In genomic region chr17:58773595-58773994, GRCm38 (mm10) we compare ENCODE assay signal across 22 mouse cellular contexts.
DNase-seq lines count a peak whose midpoint lies in the region; ATAC-seq lines count a peak whose summit lies in the region.
"Had no signal": no experiment of that assay in that cellular context is flagged by ENCODE, and none has a peak within 500 bp of the region (broad histone marks: within the 10 kb centered on the region; RNA-seq: fewer than 3 reads in every experiment).

No protein-coding gene starts in this region.

- H3K4me2 ChIP-seq in embryonic facial prominence, embryonic 11.5 days (ENCODE audit: low read depth, low read length), result no peak overlapping the region
- no peak overlapping the region for H3K4me2 ChIP-seq in embryonic facial prominence, embryonic 14.5 days (ENCODE audit: low read depth, low read length)
- H3K4me2 ChIP-seq: embryonic facial prominence, embryonic 12.5 days; forebrain, embryonic 13.5 days; heart, embryonic 13.5 days; hindbrain, embryonic 12.5 days had no signal

- no peaks in the 10 kb centered on the region for H3K9me3 ChIP-seq in embryonic facial prominence, embryonic 11.5 days (replicated peaks; ENCODE audit: control insufficient read depth, low read length)
- H3K9me3 ChIP-seq in embryonic facial prominence, embryonic 10.5 days, result no peaks in the 10 kb centered on the region
- H3K9me3 ChIP-seq in embryonic facial prominence, embryonic 14.5 days (ENCODE audit: control insufficient read depth, low read length), result no peaks in the 10 kb centered on the region
- H3K9me3 ChIP-seq: embryonic facial prominence, embryonic 12.5 days; forebrain, embryonic 13.5 days; heart, embryonic 13.5 days; hindbrain, embryonic 12.5 days had no signal

- H3K9ac ChIP-seq in embryonic facial prominence, embryonic 11.5 days (replicated peaks; ENCODE audit: low read length), result no peak overlapping the region
- H3K9ac ChIP-seq in embryonic facial prominence, embryonic 14.5 days (ENCODE audit: low read depth, low read length), result no peak overlapping the region
- H3K9ac ChIP-seq: embryonic facial prominence, embryonic 12.5 days; forebrain, embryonic 13.5 days; forebrain, postnatal 0 days; heart, embryonic 13.5 days; hindbrain, embryonic 12.5 days had no signal

- no peak overlapping the region for H3K27ac ChIP-seq in embryonic facial prominence, embryonic 11.5 days (replicated peaks; ENCODE audit: low read depth, low read length)
- H3K27ac ChIP-seq in embryonic facial prominence, embryonic 10.5 days (replicated peaks), result no peak overlapping the region
- H3K27ac ChIP-seq in embryonic facial prominence, embryonic 14.5 days (replicated peaks; ENCODE audit: low read depth, low read length), result no peak overlapping the region
- H3K27ac ChIP-seq: embryonic facial prominence, embryonic 12.5 days; forebrain, embryonic 13.5 days; heart, embryonic 13.5 days; hindbrain, embryonic 12.5 days had no signal

- H3K4me1 ChIP-seq in embryonic facial prominence, embryonic 11.5 days (ENCODE audit: control insufficient read depth, insufficient read depth, low read length), result no peaks in the 10 kb centered on the region
- H3K4me1 ChIP-seq in embryonic facial prominence, embryonic 10.5 days, result no peaks in the 10 kb centered on the region
- H3K4me1 ChIP-seq in embryonic facial prominence, embryonic 14.5 days (ENCODE audit: control insufficient read depth, insufficient read depth, low read length), result no peaks in the 10 kb centered on the region
- H3K4me1 ChIP-seq: embryonic facial prominence, embryonic 12.5 days; forebrain, embryonic 13.5 days; heart, embryonic 13.5 days; hindbrain, embryonic 12.5 days had no signal

- H3K4me3 ChIP-seq in embryonic facial prominence, embryonic 11.5 days (ENCODE audit: low read depth, low read length), result no peak overlapping the region
- H3K4me3 ChIP-seq in embryonic facial prominence, embryonic 10.5 days, result no peak overlapping the region
- H3K4me3 ChIP-seq in embryonic facial prominence, embryonic 14.5 days (ENCODE audit: low read depth, low read length), result no peak overlapping the region
- H3K4me3 ChIP-seq: embryonic facial prominence, embryonic 12.5 days; forebrain, embryonic 13.5 days; heart, embryonic 13.5 days; hindbrain, embryonic 12.5 days had no signal

- peak; percentile 11 for DNase-seq in embryonic facial prominence, embryonic 11.5 days (ENCODE audit: low spot score)
- no peak for DNase-seq in embryonic facial prominence, embryonic 10.5 days (ENCODE audit: low spot score)
- DNase-seq in kidney, adult 11 months, result peak; percentile 2
- DNase-seq in kidney, adult 9 months, result no peak
- DNase-seq in 3T3-L1 (ENCODE audit: low read depth, low spot score), result peak; percentile 6
- peak; percentile 5 for DNase-seq in embryonic facial prominence, embryonic 14.5 days (ENCODE audit: low spot score)
- no peak for DNase-seq in adrenal gland, postnatal 4 days (ENCODE audit: low spot score in 2 of 2)
- no peak for DNase-seq in right cerebral cortex, postnatal 25 days
- DNase-seq: adrenal gland, adult 8-10 months; cerebellum, adult 11-12 months; cerebellum, adult 9-10 months; cerebellum, postnatal 25 days; forebrain, postnatal 0 days; gastrocnemius, postnatal 14 days; heart, postnatal 14 days; kidney, adult 18-20 months had no signal

- no peak for ATAC-seq in embryonic facial prominence, embryonic 11.5 days (replicated peaks; ENCODE audit: insufficient number of reproducible peaks, low FRiP score, low TSS enrichment, low read depth)
- ATAC-seq in embryonic facial prominence, embryonic 14.5 days (ENCODE audit: low read depth), result no peak
- ATAC-seq: forebrain, embryonic 13.5 days; forebrain, postnatal 0 days; hindbrain, embryonic 16.5 days had no signal

- H3K36me3 ChIP-seq in embryonic facial prominence, embryonic 11.5 days (replicated peaks; ENCODE audit: control insufficient read depth, insufficient read depth, low read depth, low read length), result no peaks in the 10 kb centered on the region
- no peaks in the 10 kb centered on the region for H3K36me3 ChIP-seq in embryonic facial prominence, embryonic 10.5 days (replicated peaks)
- no peaks in the 10 kb centered on the region for H3K36me3 ChIP-seq in embryonic facial prominence, embryonic 14.5 days (ENCODE audit: control insufficient read depth, insufficient read depth, low read length)
- H3K36me3 ChIP-seq: embryonic facial prominence, embryonic 12.5 days; heart, embryonic 13.5 days; hindbrain, embryonic 12.5 days had no signal

- H3K27me3 ChIP-seq in embryonic facial prominence, embryonic 11.5 days (ENCODE audit: control insufficient read depth, insufficient read depth, low read length), result no peaks in the 10 kb centered on the region
- no peaks in the 10 kb centered on the region for H3K27me3 ChIP-seq in embryonic facial prominence, embryonic 10.5 days (replicated peaks; ENCODE audit: low read depth, poor library complexity, severe bottlenecking)
- H3K27me3 ChIP-seq in embryonic facial prominence, embryonic 14.5 days (replicated peaks; ENCODE audit: control insufficient read depth, insufficient read depth, low read length), result no peaks in the 10 kb centered on the region
- H3K27me3 ChIP-seq: CH12.LX; embryonic facial prominence, embryonic 12.5 days; forebrain, embryonic 13.5 days; heart, embryonic 13.5 days; hindbrain, embryonic 12.5 days had no signal

Comparison
In these comparisons a context has a peak if more than half of its experiments do, and no peak if none do; other contexts are left out.
1. DNase-seq: peak in embryonic facial prominence, embryonic 11.5 days (single experiment), kidney, adult 11 months (single experiment), 3T3-L1 (single experiment) and embryonic facial prominence, embryonic 14.5 days (single experiment); none in embryonic facial prominence, embryonic 10.5 days (single experiment), kidney, adult 9 months (single experiment), adrenal gland, postnatal 4 days (0 of 2) and right cerebral cortex, postnatal 25 days (single experiment).